Mouse (Mus musculus) limb, embryonic 15.5 days (tissue): ENCODE measurements around the gene Sf3a1. TPM values are rescaled to one million over a fixed set of nuclear protein-coding genes. Genes with fewer than 3 reads are reported as not detected.
A peak's percentile ranks its signal among the peaks of the same experiment; 100 is the strongest.

Source experiments
- ATAC-seq: fragments of 200-750 bp; cut with Nextera tagmentation; 2 replicates; pipeline ENCODE4 v1.8.0; 2017; ENCODE audit warnings: low read depth, moderate TSS enrichment; ENCODE audit not compliant: insufficient number of reproducible peaks, low FRiP score, low TSS enrichment
- H3K27ac ChIP-seq: fragments of 300-500 bp; sonication (generic); 2 replicates; pipeline ENCODE4 v1.5.1; 2015; ENCODE audit warnings: moderate library complexity, mild to moderate bottlenecking, inconsistent platforms
- H3K27me3 ChIP-seq: fragments of 300-500 bp; sonication (generic); 2 replicates; pipeline ENCODE4 v1.6.1; 2015; ENCODE audit warnings: inconsistent platforms
- H3K36me3 ChIP-seq: fragments of 300-500 bp; sonication (generic); 2 replicates; pipeline ENCODE4 v1.6.1; 2015; ENCODE audit warnings: inconsistent platforms
- H3K4me1 ChIP-seq: fragments of 300-500 bp; sonication (generic); 2 replicates; pipeline ENCODE4 v1.6.1; 2015; ENCODE audit warnings: inconsistent platforms
- H3K4me2 ChIP-seq: fragments of 300-500 bp; sonication (generic); 2 replicates; pipeline ENCODE4 v1.6.1; 2015; ENCODE audit warnings: mild to moderate bottlenecking, inconsistent platforms
- H3K4me3 ChIP-seq: fragments of 300-500 bp; sonication (generic); 2 replicates; pipeline ENCODE4 v1.5.1; 2015; ENCODE audit warnings: mild to moderate bottlenecking, inconsistent platforms
- H3K9ac ChIP-seq: fragments of 300-500 bp; sonication (generic); 2 replicates; pipeline ENCODE4 v1.6.1; 2015; ENCODE audit warnings: inconsistent platforms
- H3K9me3 ChIP-seq: fragments of 300-500 bp; sonication (generic); 2 replicates; pipeline ENCODE4 v1.6.1; 2016; ENCODE audit warnings: inconsistent platforms
- WGBS: fragments of 180-500 bp; shearing (Covaris S2); methylation state at CpG from one replicate; pipeline ENCODE4 v1.1.7; 2015; 5-methylcytosine and 5-hydroxymethylcytosine counted together
- polyA plus RNA-seq: library from polyadenylated mRNA; unstranded; fragments of >200 nt; fragmentation: Nextera tagmentation; extraction: Ambion mirVana; gene quantifications from 2 replicates; pipeline ENCODE4 v1.2.1, GENCODE M21; 2015

Sf3a1 gene
- polyA plus RNA-seq, 1 experiment from 2014 or later, result 45.2 TPM

DNA sequence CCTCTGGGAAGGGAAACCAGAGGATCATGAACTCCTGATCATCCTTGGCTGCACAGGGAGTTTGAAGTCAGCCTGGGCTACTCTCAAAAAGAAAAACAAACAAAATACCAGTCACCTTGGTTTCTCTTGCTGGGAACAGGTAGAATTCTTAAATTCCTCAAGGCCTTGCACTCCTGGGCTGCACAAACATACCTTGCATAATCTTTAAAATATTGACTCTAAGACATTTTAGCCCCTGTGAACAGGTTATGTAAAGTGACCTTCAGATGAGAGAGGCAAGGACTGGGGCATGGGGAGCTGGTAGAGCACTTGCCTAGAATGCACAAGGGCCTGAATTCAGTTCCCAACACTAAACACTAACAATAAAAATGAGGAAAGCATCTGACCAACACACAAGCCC lies 18.6 kb upstream of the Sf3a1 start:
- Histone ChIP-seq H3K9ac (no peak overlapping the region), H3K36me3 (peaks cover 91% of the 10 kb centered on the region), H3K4me3 (no peak overlapping the region), H3K27me3 (no peaks in the 10 kb centered on the region), H3K9me3 (no peaks in the 10 kb centered on the region), H3K4me2 (no peak overlapping the region), H3K4me1 (peaks cover 8% of the 10 kb centered on the region), H3K27ac (no peak overlapping the region)
- no peak for ATAC-seq

DNA sequence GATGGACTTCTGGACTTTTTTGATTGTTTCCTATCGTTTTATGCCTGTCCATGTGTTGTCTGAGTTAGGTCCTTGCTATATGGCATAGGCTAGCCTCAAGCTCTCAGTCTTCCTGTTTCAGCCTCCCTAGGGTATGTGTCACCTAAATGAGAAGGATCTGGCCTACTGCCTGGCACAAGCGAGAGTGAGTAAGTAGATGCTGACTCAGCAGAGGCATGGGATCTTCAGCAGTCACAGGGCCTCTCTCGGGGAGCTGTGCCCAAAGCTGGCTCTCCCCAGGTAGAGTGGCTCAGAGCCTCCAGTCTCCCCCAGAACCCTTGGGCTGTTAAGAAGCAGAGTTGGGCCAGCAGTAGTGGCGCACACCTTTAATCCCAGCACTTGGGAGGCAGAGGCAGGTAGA lies 17.8 kb upstream of the Sf3a1 start:
- no peak overlapping the region for H3K4me3 ChIP-seq
- no peaks in the 10 kb centered on the region for H3K27me3 ChIP-seq
- WGBS, result 86% methylated on average over 4 of the region's 4 CpGs
- H3K9me3 ChIP-seq, result no peaks in the 10 kb centered on the region
- no peak overlapping the region for H3K9ac ChIP-seq
- H3K4me1 ChIP-seq, result no peaks in the 10 kb centered on the region
- H3K4me2 ChIP-seq, result no peak overlapping the region
- no peak for ATAC-seq
- no peak overlapping the region for H3K27ac ChIP-seq
- peaks cover 95% of the 10 kb centered on the region for H3K36me3 ChIP-seq

DNA sequence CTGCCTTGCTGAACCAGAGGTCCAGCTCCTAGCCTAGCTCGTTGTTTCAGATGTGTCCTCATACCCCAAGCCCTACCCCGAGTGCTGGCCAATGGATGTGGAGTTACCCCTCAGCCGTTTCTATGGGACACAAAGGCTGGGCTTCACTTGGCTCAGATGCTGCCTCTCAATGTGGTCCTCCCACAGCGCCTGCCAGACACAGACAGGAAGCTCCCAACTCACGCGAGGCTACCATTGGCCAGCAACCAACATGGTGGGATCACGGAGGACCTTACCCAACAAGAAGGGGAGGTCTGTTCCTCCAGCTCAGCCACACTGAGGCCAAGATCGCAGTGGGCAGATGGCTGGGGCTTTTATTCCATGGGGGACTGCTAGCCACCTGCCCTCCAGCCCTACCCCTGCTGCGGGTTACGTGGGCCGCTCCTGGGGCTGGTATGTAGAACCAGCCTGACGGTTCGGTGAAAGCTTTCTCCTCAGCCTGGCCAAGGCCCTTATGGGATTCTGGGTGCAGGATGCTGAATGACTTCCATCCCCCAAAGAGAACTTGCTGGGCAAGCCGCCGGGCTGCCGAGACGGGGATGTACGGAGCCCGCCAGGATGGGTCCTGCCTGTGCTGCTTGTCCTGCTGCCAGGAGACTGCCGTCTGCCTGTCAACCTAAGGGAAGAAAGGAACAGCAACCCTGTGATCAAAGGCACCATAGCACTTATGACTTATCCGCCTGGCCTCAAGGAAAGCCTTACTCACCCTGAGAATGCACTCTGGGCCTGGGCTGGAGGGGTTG lies 16.7 kb upstream of the Sf3a1 start:
- Histone ChIP-seq H3K27me3 (no peaks in the 10 kb centered on the region), H3K4me3 (no peak overlapping the region), H3K27ac (no peak overlapping the region), H3K9me3 (no peaks in the 10 kb centered on the region), H3K36me3 (peaks cover 95% of the 10 kb centered on the region), H3K9ac (0 out of 2 replicates have a peak overlapping the region, but pooled peaks have one; percentile 11), H3K4me2 (no peak overlapping the region), H3K4me1 (no peaks in the 10 kb centered on the region)
- 88% methylated on average over 21 of the region's 21 CpGs for WGBS
- no peak for ATAC-seq

DNA sequence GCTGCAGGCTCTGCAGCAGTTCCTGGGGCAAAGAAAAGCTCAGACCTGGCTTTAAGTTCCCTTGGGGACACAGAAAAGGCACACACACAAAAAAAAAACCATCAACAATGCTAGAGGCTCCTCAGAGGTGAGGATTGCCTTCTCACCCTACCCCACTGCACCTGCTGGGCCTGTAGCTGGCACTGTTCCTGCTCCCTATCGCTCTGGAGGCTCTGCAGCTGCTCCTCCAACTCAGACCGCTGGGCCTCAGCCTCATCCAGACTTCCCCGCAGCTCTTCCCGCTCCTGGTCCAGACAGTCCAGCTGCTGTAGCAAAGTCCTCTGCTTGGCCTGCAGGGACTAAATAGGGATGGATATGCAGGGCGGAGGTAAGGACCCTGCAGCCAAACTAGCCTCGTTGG lies 13.8 kb upstream of the Sf3a1 start:
- Histone ChIP-seq H3K36me3 (peaks cover 85% of the 10 kb centered on the region), H3K27ac (no peak overlapping the region), H3K9ac (no peak overlapping the region), H3K27me3 (no peaks in the 10 kb centered on the region), H3K4me3 (no peak overlapping the region), H3K4me2 (no peak overlapping the region), H3K4me1 (no peaks in the 10 kb centered on the region), H3K9me3 (no peaks in the 10 kb centered on the region)
- WGBS, result 69% methylated on average over 6 of the region's 6 CpGs
- no peak for ATAC-seq

DNA sequence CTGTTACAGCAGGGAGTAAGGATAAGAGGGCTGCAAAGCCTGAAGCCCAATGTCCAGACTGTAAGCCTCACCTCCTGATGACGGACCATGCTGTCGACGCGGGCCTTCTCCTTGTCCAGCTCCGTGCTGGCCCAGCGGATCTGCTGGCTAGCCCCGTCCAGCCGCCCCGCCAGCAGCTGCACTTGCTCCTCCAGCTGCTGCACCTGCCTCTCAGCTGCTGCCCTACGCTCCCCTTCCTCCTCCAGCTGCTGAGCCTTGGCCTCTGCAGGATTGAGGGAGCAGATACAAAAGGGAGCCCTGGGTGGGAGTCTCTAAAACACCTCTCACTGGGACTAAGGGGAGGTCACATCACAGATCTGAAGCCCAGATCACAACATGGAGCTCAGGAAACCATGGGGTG lies 13.1 kb upstream of the Sf3a1 start:
- Histone ChIP-seq H3K4me3 (no peak overlapping the region), H3K9ac (no peak overlapping the region), H3K36me3 (peaks cover 85% of the 10 kb centered on the region), H3K9me3 (no peaks in the 10 kb centered on the region), H3K27ac (no peak overlapping the region), H3K4me1 (no peaks in the 10 kb centered on the region), H3K27me3 (no peaks in the 10 kb centered on the region), H3K4me2 (no peak overlapping the region)
- WGBS, result 85% methylated on average over 7 of the region's 10 CpGs
- no peak for ATAC-seq

DNA sequence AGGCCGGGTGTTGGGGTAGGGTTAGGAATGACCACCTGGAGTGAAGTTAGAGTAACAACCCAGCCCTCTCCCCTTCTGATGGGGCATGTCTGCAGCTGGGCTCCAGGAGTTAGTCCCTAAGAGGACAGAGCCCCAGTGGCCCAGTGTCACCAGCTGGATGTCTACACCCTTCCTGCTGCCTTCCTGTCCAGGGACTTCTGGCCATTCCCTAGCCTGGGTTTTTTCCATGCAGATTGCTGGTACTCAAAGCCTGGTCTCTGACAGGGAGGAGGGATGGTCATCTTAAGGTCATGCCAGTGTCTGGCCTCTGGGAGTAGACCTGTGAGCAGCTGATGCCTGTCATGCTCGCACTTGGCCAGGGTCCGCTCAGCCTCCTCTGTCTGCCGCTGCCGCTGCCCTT lies 12.0 kb upstream of the Sf3a1 start:
- H3K4me1 ChIP-seq, result no peaks in the 10 kb centered on the region
- H3K27ac ChIP-seq, result no peak overlapping the region
- no peak overlapping the region for H3K9ac ChIP-seq
- no peak overlapping the region for H3K4me3 ChIP-seq
- H3K36me3 ChIP-seq, result peaks cover 77% of the 10 kb centered on the region
- H3K9me3 ChIP-seq, result no peaks in the 10 kb centered on the region
- 75% methylated on average over 5 of the region's 5 CpGs for whole genome bisulfite sequencing
- H3K27me3 ChIP-seq, result no peaks in the 10 kb centered on the region
- no peak overlapping the region for H3K4me2 ChIP-seq
- ATAC-seq, result no peak

DNA sequence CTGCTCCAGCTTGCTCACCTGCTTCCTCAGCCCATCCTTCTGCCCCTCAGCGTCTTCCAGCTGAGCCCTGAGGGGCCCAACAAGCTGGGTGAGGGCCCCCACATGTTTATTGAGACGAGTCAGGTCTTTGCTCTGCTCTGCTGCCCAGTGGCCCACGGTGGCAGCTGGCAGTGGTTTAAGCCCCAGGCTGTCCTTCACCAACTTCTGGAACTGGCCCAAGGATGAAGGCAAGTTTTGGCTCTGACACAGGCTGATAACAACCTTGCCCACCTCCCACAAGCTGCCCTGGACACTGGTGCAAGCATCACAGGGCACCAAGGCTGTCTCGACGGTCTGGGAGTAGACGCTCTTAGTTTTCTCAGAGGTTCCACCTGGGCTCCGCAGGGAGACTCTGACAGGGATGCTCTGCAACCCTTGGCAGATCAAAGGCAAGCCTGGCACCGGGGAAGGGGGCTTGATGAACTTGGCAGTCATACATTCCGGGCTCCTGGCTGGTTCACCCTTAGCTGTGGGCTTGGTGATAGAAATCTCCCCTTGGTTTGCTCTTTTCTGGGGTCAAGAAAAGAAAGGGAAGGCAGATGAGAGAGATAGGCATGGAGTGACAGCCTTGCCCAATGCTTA lies 11.5 kb upstream of the Sf3a1 start:
- whole genome bisulfite sequencing, result 76% methylated on average over 9 of the region's 9 CpGs
- no peak overlapping the region for H3K4me3 ChIP-seq

DNA sequence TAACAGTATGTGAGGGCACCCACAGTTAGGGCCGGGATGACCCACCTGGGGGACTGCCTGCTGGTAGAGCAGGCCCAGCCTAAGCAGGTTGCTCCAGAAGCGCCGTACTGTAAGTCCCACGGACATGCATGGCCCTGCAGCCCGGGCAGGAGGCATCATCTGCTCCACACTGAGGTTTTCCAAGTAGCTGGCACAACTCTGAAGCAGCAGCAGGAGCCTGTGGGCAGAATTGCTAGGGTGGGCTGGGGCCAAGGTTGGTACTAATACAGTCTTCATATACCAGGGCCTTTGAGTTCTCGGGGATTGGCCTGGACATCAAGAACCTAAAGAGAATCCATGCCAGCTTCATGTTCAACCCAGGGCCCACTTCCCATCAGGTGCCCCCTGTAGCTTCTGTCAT lies 10.3 kb upstream of the Sf3a1 start:
- Histone ChIP-seq H3K4me3 (no peak overlapping the region), H3K36me3 (peaks cover 63% of the 10 kb centered on the region), H3K9ac (no peak overlapping the region), H3K4me2 (no peak overlapping the region), H3K27ac (no peak overlapping the region), H3K4me1 (no peaks in the 10 kb centered on the region), H3K27me3 (no peaks in the 10 kb centered on the region), H3K9me3 (no peaks in the 10 kb centered on the region)
- no peak for ATAC-seq
- WGBS, result 92% methylated on average over 6 of the region's 6 CpGs

More for the DNA sequence above, 11.5 kb upstream of the Sf3a1 start:
- no peak overlapping the region for H3K4me2 ChIP-seq
- peaks cover 71% of the 10 kb centered on the region for H3K36me3 ChIP-seq
- no peaks in the 10 kb centered on the region for H3K4me1 ChIP-seq
- ATAC-seq, result no peak
- H3K27ac ChIP-seq, result no peak overlapping the region
- no peaks in the 10 kb centered on the region for H3K9me3 ChIP-seq
- H3K9ac ChIP-seq, result no peak overlapping the region
- H3K27me3 ChIP-seq, result no peaks in the 10 kb centered on the region

DNA sequence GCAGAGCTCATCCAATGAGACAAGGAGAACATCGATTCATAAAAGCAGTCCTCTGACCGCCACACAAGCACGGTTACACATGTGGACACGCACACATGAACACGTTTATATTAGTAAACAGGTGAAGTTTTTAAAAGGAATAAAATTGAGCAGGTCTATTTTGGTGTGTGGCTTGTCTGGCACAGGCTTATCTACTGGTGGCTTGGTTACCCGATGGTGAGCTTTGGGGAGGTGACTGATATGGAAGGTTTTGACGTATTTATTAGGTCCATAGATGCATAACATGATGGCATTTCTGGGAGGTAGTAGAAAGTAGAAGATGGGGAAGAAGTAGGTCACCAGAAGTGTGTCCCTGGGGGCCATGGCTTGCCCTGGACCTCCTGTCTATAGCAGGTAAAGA lies 6.5 kb upstream of the Sf3a1 start:
- H3K4me2 ChIP-seq, result no peak overlapping the region
- H3K9me3 ChIP-seq, result no peaks in the 10 kb centered on the region
- H3K4me3 ChIP-seq, result no peak overlapping the region
- H3K9ac ChIP-seq, result no peak overlapping the region
- no peaks in the 10 kb centered on the region for H3K27me3 ChIP-seq
- H3K4me1 ChIP-seq, result peaks cover 9% of the 10 kb centered on the region
- peaks cover 33% of the 10 kb centered on the region for H3K36me3 ChIP-seq
- H3K27ac ChIP-seq, result no peak overlapping the region
- 91% methylated on average over 7 of the region's 7 CpGs for WGBS
- ATAC-seq, result no peak

DNA sequence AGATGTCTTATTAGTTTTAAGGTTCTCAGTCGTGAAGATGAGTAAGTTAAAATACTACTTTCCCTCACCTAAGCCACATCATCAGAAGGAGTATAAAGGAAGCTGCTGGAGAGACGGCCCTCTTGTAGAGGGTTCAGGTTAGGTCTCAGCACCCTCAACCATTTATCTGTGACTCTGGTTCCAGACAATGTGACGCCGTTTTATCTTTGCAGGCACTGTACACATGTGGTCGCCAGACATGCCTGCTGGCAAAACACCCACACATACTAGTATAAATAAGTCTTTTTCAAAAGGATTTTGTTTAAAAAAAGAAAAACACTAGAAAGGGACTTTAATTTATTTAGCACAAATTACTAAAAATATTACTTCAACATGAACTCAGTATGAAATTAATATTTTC lies 4.5 kb upstream of the Sf3a1 start:
- Histone ChIP-seq H3K4me2 (no peak overlapping the region), H3K9ac (no peak overlapping the region), H3K9me3 (no peaks in the 10 kb centered on the region), H3K4me3 (no peak overlapping the region), H3K4me1 (peaks cover 23% of the 10 kb centered on the region), H3K27me3 (no peaks in the 10 kb centered on the region), H3K36me3 (peaks cover 24% of the 10 kb centered on the region; the same call in 1 of the 2 replicates), H3K27ac (no peak overlapping the region)
- no peak for ATAC-seq
- 49% methylated on average over 5 of the region's 5 CpGs for WGBS

DNA sequence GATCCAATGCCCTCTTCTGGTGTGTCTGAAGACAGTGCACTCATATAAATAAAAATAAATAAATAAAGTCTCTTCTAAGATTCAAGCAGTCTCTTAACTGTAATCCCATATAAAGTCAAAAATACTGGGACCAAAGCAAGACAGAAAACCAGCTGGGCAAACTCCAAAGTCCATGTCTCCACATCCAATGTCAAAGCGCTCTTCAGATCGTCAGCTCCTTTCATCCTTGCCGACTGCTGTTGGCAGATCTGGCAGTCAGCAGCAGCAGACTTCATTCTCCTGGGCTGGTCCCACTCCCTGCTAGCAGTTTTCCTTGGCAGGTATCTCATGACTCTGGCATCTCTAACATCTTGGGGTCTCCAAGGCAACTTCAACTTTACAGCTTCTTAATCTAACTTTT lies 1.5 kb upstream of the Sf3a1 start:
- peaks cover 36% of the 10 kb centered on the region for H3K4me1 ChIP-seq
- peak overlapping the region; percentile 79; the same call in 1 of the 2 replicates for H3K4me2 ChIP-seq
- no peak for ATAC-seq
- 73% methylated on average over 3 of the region's 3 CpGs for WGBS
- peaks cover 18% of the 10 kb centered on the region; the same call in 1 of the 2 replicates for H3K36me3 ChIP-seq
- H3K27ac ChIP-seq, result no peak overlapping the region
- H3K9me3 ChIP-seq, result no peaks in the 10 kb centered on the region
- no peak overlapping the region for H3K9ac ChIP-seq
- H3K4me3 ChIP-seq, result no peak overlapping the region
- H3K27me3 ChIP-seq, result no peaks in the 10 kb centered on the region

DNA sequence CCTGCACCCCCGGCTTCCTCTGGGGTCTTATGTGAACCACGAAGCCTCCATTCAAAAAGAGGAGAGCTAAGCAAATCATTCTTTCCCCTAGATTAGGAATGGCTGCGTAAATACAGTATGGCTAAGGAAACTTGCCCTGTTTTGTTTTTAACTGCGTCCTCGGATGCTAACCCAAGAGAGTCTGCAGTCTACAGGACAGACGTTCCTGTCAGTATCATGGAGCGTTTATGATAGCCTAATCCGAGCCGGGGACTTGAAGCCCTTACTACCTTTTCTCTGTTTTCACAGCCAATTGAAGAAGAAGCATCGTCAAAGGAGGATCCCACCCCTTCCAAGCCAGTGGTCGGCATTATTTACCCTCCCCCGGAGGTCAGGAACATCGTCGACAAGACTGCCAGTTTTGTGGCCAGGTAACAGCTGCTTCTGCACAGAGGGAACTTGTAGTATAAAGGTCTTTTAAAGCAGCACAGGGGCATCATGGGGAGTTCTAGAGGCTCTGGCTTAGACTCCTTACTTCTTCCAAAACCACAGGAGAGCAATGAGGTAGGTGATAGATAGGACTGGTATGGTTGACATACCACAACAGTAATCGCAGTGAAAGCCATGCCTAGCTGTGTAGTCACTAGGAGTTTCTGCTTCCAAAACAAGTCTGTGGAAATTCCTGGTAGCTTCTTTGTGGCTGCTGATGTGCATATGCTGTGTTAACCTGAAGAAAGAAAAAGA lies 769 bp downstream of the Sf3a1 start:
- H3K4me1 ChIP-seq, result peaks cover 41% of the 10 kb centered on the region
- H3K9ac ChIP-seq, result peak overlapping the region; percentile 81
- H3K27me3 ChIP-seq, result no peaks in the 10 kb centered on the region
- no peak for ATAC-seq
- H3K9me3 ChIP-seq, result no peaks in the 10 kb centered on the region
- peaks cover 32% of the 10 kb centered on the region for H3K36me3 ChIP-seq
- H3K4me3 ChIP-seq, result peak overlapping the region; percentile 90
- H3K27ac ChIP-seq, result peak overlapping the region; percentile 87
- 5% methylated on average over 15 of the region's 15 CpGs for WGBS
- H3K4me2 ChIP-seq, result peak overlapping the region; percentile 79
